Mouse (Mus musculus) embryonic fibroblast, embryonic 13.5 days (primary cell): Measurements from ENCODE around the gene Pomc.

Source experiments
- CTCF ChIP-seq: IDR thresholded peaks from 2 replicates; pipeline ENCODE4 v1.5.1; 2011; ENCODE audit warnings: mild to moderate bottlenecking, control low read depth, low read length, moderate library complexity, borderline replicate concordance; ENCODE audit not compliant: insufficient read depth
- POLR2A ChIP-seq: IDR thresholded peaks from 2 replicates; pipeline ENCODE4 v1.6.1; 2011; ENCODE audit warnings: low read depth, mild to moderate bottlenecking, control low read depth, low read length, moderate library complexity

- TF ChIP-seq CTCF, result no peak
- no peak for TF ChIP-seq POLR2A
Observed at GRCm38 (mm10) chr12:3919423-3919822, 35.3 kb upstream of the Pomc start.
